Mouse (Mus musculus) 416B (cell line): Measurements from ENCODE around the gene Pak4.
A peak's percentile ranks its signal among the peaks of the same experiment; 100 is the strongest.

ENCODE experiments used
- DNase-seq: peaks from one replicate; pipeline ENCODE4 v3.0.0; 2011; ENCODE audit warnings: low read depth

Pak4 gene

GRCm38 (mm10) chr7:28597642-28598446 lies at the start of gene Pak4, which contains the start of gene Samd4b:
TSS of gene Pak4 (minus strand) at chr7:28598185.
TSS of gene Samd4b (minus strand) at chr7:28598144.
- peak; percentile 98 for DNase-seq

- peak; percentile 27 for DNase-seq
Measured at GRCm38 (mm10) chr7:28647016-28647415, 49.0 kb upstream of the Pak4 start.

GRCm38 (mm10) chr7:28645947-28646475 lies 48.0 kb upstream of the Pak4 start:
- DNase-seq: peak; percentile 53

DNA sequence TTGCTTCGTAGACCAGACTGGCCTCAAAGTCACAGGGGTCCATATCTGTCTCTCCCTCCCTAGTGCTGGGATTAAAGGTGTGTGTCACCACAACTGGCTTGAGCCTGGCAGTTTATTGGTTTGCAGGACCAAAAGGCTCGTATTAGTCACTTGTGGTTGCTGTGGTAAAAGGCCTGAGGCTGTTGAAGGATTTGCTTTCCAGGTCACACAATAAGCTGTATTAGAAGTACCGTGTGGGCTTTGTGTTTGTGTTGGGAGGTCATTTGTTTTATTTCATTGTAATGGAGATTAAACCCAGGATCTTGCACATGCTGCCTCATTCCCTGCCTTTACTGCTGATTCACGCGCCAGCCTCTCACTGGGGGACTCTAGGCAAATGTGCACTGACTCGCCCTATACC lies 47.4 kb upstream of the Pak4 start:
- peak; percentile 71 for DNase-seq

GRCm38 (mm10) chr7:28641546-28641945 lies 43.6 kb upstream of the Pak4 start:
- DNase-seq: no peak

DNA sequence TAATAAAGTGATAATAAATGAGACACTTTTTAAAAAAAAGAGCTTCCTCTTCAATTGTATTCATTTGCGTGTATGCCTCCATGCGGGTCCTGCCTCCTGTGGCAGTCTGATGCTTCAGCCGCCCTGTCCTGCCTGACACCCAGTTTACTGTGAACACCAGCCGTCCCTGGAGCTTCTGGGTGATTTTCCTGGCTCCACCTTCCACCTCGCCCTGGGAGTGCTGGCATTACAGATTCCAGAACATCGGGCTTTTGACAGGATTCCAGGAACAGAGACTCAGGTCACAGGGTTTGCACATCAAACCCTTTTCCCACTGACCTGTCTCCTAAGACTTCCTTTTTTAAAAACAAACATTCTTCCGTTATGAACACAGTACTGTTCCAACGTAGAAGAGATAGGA lies 39.5 kb upstream of the Pak4 start:
- DNase-seq: no peak

DNA sequence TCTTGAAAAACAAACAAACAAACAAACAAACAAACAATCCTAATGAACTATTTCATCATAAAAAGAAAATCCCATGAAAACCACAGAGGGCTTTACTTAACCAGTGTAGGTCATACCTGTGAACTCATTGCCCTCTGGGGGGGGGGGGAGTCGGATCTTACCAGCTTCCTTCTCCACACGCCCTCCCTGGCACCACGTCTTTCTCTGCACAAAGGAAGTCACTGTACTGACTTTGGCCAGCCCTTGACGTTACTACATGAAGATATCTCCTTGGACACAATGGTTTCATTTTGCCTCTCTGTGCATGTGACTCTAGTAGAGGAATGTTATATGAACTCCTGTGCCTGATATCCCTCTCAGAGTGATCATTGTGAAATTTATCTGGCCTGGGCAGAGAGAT lies 36.1 kb upstream of the Pak4 start:
- peak; percentile 15 for DNase-seq

DNA sequence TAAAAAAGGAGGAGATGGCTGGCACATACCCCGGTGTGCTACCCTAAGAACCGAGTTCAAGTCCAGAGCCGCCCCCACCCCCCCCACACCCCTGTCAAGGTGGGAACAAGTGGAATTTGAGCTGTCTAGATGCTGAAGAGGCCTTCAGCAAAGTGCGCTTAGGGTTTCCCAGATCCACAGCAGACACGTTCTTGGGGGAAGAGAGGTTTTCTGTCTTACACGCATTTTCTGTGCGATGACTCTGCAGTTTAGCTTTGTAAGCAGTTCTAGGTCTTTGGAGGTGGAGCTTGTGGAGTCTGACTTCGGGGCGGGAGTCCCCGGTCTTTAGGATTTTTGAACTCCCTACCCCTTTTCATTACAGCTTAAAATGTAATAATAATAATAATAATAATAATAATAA lies 33.1 kb upstream of the Pak4 start, which contains the start of gene Acp7:
Gene Acp7 (minus strand): TSS at position 260 of the 400 bp plus-strand sequence.
- no peak for DNase-seq

DNA sequence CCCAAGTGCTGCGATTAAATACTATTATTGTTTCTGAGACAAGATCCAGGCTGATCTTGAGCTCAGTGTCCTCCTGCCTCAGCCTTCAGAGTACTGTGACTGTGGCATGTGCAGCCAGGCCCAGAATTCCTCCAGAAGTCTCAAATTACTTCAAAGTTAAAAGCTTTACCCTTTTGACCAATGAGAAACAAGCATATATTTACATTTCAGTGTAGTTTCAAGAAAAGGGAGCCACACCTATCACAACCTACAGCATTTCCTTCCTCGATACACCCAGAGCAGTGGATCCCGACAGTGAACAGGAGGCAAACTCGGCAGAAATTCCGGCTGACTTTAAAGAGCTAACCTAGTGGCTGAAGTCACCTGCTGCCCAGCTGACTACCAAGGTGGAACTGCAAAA lies 26.8 kb upstream of the Pak4 start:
- no peak for DNase-seq

GRCm38 (mm10) chr7:28619098-28619715 lies 21.2 kb upstream of the Pak4 start:
- no peak for DNase-seq

DNA sequence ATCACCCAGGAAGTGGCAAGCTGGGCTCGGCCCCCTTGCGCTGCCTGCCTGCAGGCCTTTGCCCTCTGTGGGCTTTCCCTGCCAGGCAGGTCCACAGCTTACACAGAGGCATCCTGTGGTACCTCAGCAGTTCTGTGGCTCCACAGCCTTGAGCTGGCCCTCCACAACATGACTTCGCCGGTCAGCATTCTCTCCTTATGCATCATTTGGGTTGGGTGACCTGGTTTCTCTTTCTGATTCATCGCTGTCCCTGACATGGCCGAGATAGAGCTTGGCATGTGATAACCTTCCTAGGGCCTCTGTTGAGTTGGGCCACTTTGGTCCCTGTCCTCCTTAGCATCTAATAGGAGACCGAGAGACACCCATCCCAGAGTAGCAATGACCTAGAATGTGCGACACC lies 8.0 kb upstream of the Pak4 start:
- DNase-seq: no peak

GRCm38 (mm10) chr7:28603788-28604187 lies 5.8 kb upstream of the Pak4 start:
- DNase-seq: peak; percentile 65

- no peak for DNase-seq
Measured at GRCm38 (mm10) chr7:28603136-28603535, 5.2 kb upstream of the Pak4 start.

DNA sequence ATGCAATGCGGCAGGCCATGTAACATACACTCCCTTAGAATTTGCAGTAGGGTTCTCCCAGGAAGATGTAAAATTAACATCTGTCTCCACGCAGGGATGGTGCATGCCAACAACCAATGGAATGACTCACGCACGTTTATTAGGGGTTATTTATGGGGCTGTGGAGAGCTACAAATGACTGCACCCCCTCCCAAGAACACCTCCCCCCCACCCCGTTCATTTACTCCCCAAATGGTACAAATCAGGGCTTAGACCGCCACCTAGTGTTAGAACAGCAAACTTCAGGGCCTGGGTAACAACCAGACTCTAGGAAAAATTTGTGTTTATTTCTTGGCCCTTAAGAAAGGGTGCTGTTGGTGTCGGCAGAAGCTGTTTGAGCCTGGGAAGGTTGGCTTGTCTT lies 3.7 kb upstream of the Pak4 start:
- DNase-seq: peak; percentile 77

- peak; percentile 83 for DNase-seq
Measured at GRCm38 (mm10) chr7:28601029-28601428, 3.0 kb upstream of the Pak4 start.

GRCm38 (mm10) chr7:28598951-28599350 lies 966 bp upstream of the Pak4 start:
- no peak for DNase-seq

DNA sequence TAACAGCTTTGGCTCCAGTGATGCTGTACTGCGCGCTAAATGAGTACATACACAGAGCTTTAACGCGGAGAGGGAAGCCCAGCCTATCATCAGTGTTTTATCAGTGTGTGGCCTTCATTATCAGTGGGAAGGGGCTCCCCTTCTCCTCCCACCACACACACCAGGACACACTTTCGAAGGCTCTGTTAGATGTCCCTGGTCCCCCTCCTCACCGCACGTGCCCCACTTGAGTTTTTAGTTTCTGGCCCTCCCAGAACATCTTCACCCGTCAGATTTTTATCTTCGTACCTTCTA lies 761 bp downstream of the Pak4 start:
- DNase-seq: no peak

DNA sequence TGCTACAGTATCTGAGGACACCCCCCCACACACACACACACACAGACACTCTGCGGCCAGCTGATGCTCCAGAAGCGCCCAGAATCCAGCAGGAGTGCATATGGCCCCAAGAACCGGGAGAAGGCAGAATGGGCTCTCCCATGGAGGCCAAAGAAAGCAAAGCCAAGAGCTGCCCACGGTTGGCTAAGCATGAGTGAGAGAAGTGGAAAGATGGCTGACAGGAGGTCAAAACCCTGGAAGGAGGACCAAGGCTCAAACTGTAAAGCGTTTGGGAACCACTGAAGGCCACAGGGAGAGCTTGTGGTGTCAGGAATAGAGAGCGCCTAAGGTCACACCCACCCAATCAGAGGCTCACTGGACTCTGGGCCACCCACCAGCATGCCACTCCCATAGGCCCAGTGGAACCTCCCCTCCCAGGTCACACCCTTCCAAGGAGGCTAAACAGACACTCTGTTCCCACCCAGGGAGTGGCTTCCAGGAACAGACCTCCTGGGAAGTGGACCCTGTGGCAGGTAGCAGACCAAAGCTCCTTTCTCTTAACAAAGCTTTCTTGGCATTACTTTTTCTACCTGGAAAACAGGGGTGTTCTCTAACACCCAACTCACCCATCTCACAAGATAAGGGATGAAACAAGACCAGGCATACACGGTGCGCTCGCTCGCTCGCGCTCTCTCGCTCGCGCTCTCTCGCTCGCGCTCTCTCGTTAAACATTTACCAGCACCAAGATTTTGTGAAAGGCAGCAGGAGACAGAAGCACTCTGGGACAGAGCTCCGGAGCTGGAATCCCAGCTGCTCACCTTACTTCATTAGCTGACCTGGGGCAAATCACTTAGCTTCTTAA lies 1.3 kb downstream of the Pak4 start:
- DNase-seq: peak; percentile 55

DNA sequence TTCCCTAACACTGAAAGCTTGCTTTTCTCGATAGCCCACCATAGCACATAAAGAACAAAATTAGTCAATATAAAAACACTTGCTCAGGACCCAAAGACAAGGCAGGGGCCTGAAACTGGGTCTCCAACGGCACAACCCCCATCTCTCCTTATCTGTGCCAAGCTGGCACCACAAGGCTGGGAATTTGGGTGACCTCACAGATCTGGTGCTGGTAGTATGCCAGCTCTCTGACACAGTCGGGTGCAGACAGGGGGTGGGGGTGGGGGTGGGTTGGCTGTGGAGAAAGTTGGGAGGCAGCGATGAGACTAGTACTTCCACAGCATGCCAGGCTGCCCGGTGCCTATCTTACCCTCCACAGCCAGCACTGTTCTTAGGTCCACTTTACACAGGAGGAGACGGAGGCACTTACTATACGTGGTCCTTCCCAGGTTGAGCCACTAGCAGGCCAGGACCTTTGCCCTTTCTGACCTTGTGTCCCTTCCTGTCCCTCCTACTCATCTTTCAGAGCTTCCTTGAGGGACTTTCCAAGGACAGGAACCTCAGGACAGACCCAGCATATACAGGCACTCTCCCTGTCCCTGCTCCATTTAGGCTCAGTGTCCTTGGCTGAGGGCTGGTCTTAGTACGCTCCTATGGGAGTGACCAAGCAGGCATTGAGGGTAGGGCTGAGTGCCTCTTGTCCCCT lies 2.1 kb downstream of the Pak4 start:
- DNase-seq: no peak

DNA sequence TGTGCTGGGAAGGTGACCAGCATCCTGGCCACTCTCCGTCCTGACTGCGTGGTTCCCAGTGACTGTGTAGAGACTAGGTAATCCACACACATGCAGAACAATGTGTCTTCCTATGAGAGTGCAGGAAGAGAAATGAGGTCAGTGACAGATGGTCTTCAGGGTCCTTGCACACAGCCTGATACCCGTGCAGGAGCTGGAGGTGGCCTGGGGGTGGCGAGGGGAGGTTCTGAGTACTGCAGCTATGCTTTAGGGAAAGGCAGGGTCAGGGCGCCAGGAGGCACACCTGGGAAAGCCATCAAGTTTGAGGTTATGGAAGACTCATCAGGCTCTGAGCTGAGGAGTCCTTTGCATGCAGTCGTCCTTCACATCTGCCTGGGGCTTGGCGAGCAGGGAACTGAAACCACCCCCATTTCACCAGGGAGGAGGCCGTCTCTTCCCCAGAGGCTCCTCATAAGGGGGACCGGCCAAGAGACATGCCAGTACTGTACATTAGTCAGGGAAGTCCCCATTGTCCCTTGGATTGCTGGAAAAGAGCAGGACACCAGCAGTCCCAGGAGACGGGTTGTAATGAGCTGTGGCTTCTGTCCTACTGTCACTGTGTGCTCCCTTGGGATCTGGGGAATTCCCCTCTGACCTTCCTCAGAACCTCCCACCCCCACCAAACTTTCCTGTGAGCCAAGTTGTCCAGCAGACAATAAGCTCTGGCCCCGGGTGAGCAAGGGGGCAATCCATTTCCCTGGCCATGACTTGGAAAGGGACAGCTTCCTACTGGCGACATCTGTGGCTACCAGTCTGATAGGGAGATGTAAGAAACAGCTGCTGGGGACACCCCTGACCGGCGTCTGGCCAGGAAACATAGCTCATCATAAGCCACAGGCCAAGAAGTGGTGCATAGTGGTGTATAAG lies 4.5 kb downstream of the Pak4 start:
- peak; percentile 21 for DNase-seq

DNA sequence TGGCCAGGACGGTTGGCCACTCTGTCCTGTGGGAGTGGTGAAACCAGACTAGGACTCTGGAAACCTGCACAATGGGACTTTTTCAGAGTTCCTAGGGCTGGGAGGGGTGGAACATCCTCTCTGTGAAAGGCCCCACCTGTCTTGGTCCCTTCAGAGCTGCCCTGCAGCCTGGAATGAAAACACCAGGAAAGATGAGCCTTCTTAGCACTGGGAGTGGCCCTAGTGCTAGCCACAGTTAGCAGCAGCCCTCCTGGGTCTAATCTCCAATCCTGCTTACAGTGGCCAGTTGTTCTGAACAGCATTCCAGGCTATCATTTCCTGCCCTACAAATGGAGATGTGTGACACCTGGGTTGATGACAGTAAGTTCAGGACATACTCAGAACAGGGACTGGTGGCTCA lies 6.1 kb downstream of the Pak4 start:
- DNase-seq: no peak
